Mouse (Mus musculus): ENCODE measurements around the gene Mdfi. TPM values are rescaled to one million over a fixed set of nuclear protein-coding genes. Genes with fewer than 3 reads are reported as not detected.

The Mdfi gene
- polyA plus RNA-seq (2017; shearing (Covaris generic)) = not detected

GRCm38 (mm10) chr17:47834482-47834767 is at the start of gene Mdfi:
TSS of gene Mdfi (minus strand) at chr17:47834691.

Other genes with a start within 250 kb of the Mdfi start
- 19.4 TPM for gene Bysl, start 223.2 kb downstream of the Mdfi start, polyA plus RNA-seq (2017; shearing (Covaris generic))
- gene Med20, start 223.1 kb downstream of the Mdfi start, polyA plus RNA-seq (2017; shearing (Covaris generic)) = 44.2 TPM
- 0.75 TPM for gene Gm20517, start 223.1 kb downstream of the Mdfi start, polyA plus RNA-seq (2017; shearing (Covaris generic))
- gene Usp49, start 204.0 kb downstream of the Mdfi start, polyA plus RNA-seq (2017; shearing (Covaris generic)) = 0.32 TPM
- 274 TPM for gene Tomm6, start 146.3 kb downstream of the Mdfi start, polyA plus RNA-seq (2017; shearing (Covaris generic))
- gene Frs3, start 145.7 kb downstream of the Mdfi start, polyA plus RNA-seq (2017; shearing (Covaris generic)) = 0.16 TPM
- not detected for gene Gm21981, start 140.2 kb downstream of the Mdfi start, polyA plus RNA-seq (2017; shearing (Covaris generic))
- gene Prickle4, start 140.0 kb downstream of the Mdfi start, polyA plus RNA-seq (2017; shearing (Covaris generic)) = not detected
- not detected for gene Pgc, start 107.8 kb downstream of the Mdfi start, polyA plus RNA-seq (2017; shearing (Covaris generic))
- 15.9 TPM for gene Tfeb, start 97.7 kb downstream of the Mdfi start, polyA plus RNA-seq (2017; shearing (Covaris generic))
- 9.6 TPM for gene Foxp4, start 90.0 kb upstream of the Mdfi start, polyA plus RNA-seq (2017; shearing (Covaris generic))
- not detected for gene 1700122O11Rik, start 203.6 kb upstream of the Mdfi start, polyA plus RNA-seq (2017; shearing (Covaris generic))

Measured in activated CD4-positive, CD25-positive, alpha-beta regulatory T cell, adult 9 weeks (primary cell).